Mouse (Mus musculus) layer of hippocampus, adult 9-11 months (tissue): Measurements from ENCODE around the gene Clec12b.
"Not testable (repeated sequence)": the region's sequence is repeated elsewhere in the genome, so short reads cannot be mapped to it uniquely, and the experiment has no call there.

ENCODE experiments used
- DNase-seq: peaks from one replicate; pipeline ENCODE4 v3.0.0; 2022

The Clec12b gene

GRCm38 (mm10) chr6:129365959-129366359, 19.7 kb downstream of the Clec12b start:
- no peak for DNase-seq

GRCm38 (mm10) chr6:129363942-129364341, 21.7 kb downstream of the Clec12b start:
- DNase-seq: no peak

- no peak for DNase-seq
Observed at GRCm38 (mm10) chr6:129359515-129359914, 26.2 kb downstream of the Clec12b start.

GRCm38 (mm10) chr6:129356430-129356829, 29.2 kb downstream of the Clec12b start:
- DNase-seq: no peak

GRCm38 (mm10) chr6:129355774-129356173, 29.9 kb downstream of the Clec12b start:
- DNase-seq: no peak

GRCm38 (mm10) chr6:129351091-129351490, 34.6 kb downstream of the Clec12b start:
- DNase-seq: no peak

GRCm38 (mm10) chr6:129349524-129350352, 35.9 kb downstream of the Clec12b start:
- DNase-seq: no peak

GRCm38 (mm10) chr6:129344408-129344807, 41.3 kb downstream of the Clec12b start:
- DNase-seq: no peak

- not testable (repeated sequence) for DNase-seq
Observed at GRCm38 (mm10) chr6:129342391-129342790, 43.3 kb downstream of the Clec12b start, which contains the start of gene Clec12a. Gene Clec12a (plus strand): TSS chr6:129342691.

GRCm38 (mm10) chr6:129337751-129338150, 47.9 kb downstream of the Clec12b start:
- no peak for DNase-seq

GRCm38 (mm10) chr6:129333674-129334078, 52.0 kb downstream of the Clec12b start:
- peak; percentile 69 for DNase-seq

GRCm38 (mm10) chr6:129331610-129332009, 54.1 kb downstream of the Clec12b start, which contains the start of gene 4922502D21Rik:
Gene 4922502D21Rik (minus strand): TSS chr6:129331796.
- no peak for DNase-seq

GRCm38 (mm10) chr6:129326568-129327150, 59.0 kb downstream of the Clec12b start:
- DNase-seq: no peak

GRCm38 (mm10) chr6:129326016-129326415, 59.7 kb downstream of the Clec12b start:
- DNase-seq: no peak
